Mouse (Mus musculus) myocyte (in vitro differentiated cells): Measurements from ENCODE around the gene Prpf4. TPM values are rescaled to one million over a fixed set of nuclear protein-coding genes. Genes with fewer than 3 reads are reported as not detected.

Experiments used
- H3K27me3 ChIP-seq: one replicate; pipeline ENCODE4 v1.6.1; 2011; ENCODE audit not compliant: control insufficient read depth, insufficient read depth, insufficient read length
- H3K36me3 ChIP-seq: one replicate; pipeline ENCODE4 v1.6.1; 2011; ENCODE audit not compliant: control insufficient read depth, insufficient read depth
- H3K4me2 ChIP-seq: one replicate; pipeline ENCODE4 v1.6.1; 2011; ENCODE audit warnings: low read depth, control low read depth
- H3K4me3 ChIP-seq: one replicate; pipeline ENCODE4 v1.5.1; 2011; ENCODE audit warnings: mild to moderate bottlenecking, control low read depth, moderate library complexity
- H3K79me2 ChIP-seq: one replicate; pipeline ENCODE4 v1.6.1; 2011; ENCODE audit not compliant: control insufficient read depth, insufficient read depth
- H3ac ChIP-seq: one replicate; pipeline ENCODE4 v1.6.1; 2011; ENCODE audit not compliant: control insufficient read depth, insufficient read length
- CEBPB ChIP-seq: IDR thresholded peaks from 2 replicates; pipeline ENCODE4 v1.6.1; 2011; ENCODE audit warnings: mild to moderate bottlenecking, moderate library complexity; ENCODE audit not compliant: poor library complexity, insufficient read depth, severe bottlenecking
- E2F4 ChIP-seq: IDR thresholded peaks from one replicate; pipeline ENCODE4 v1.6.1; 2011; ENCODE audit warnings: mild to moderate bottlenecking, control low read depth, moderate library complexity; ENCODE audit not compliant: insufficient read depth
- MAX ChIP-seq: IDR thresholded peaks from one replicate; pipeline ENCODE4 v1.6.1; 2011; ENCODE audit warnings: low read depth, mild to moderate bottlenecking, control low read depth
- MYOD1 ChIP-seq, 3 experiments: IDR thresholded peaks; one replicate each; pipeline ENCODE4 v1.6.1; 2011; ENCODE audit warnings: control low read depth in 2 of 3, low read depth in 2 of 3, mild to moderate bottlenecking in 2 of 3, moderate library complexity in 1 of 3; ENCODE audit not compliant: insufficient read length in 2 of 3, control insufficient read depth in 1 of 3
- MYOG ChIP-seq, 3 experiments: IDR thresholded peaks; one replicate each; pipeline ENCODE4 v1.6.1; 2011; ENCODE audit warnings: control low read depth in 2 of 3, low read depth in 2 of 3, mild to moderate bottlenecking in 2 of 3; ENCODE audit not compliant: insufficient read length in 2 of 3, control insufficient read depth in 1 of 3, insufficient read depth in 1 of 3
- POLR2A ChIP-seq: IDR thresholded peaks from one replicate; pipeline ENCODE4 v1.6.1; 2011; ENCODE audit warnings: low read depth, mild to moderate bottlenecking, control low read depth, moderate library complexity; ENCODE audit not compliant: insufficient read length
- POLR2AphosphoS2 ChIP-seq: IDR thresholded peaks from one replicate; pipeline ENCODE4 v1.6.1; 2011; ENCODE audit warnings: low read depth, control low read depth; ENCODE audit not compliant: insufficient read length
- REST ChIP-seq: IDR thresholded peaks from one replicate; pipeline ENCODE4 v1.6.1; 2011; ENCODE audit warnings: mild to moderate bottlenecking, control low read depth, moderate library complexity; ENCODE audit not compliant: insufficient read depth, insufficient read length
- SRF ChIP-seq: IDR thresholded peaks from one replicate; pipeline ENCODE4 v1.6.1; 2011; ENCODE audit warnings: low read depth; ENCODE audit not compliant: control insufficient read depth, insufficient read length
- TCF12 ChIP-seq: IDR thresholded peaks from one replicate; pipeline ENCODE4 v1.6.1; 2011; ENCODE audit warnings: mild to moderate bottlenecking, control low read depth; ENCODE audit not compliant: poor library complexity, insufficient read depth, severe bottlenecking
- TCF3 ChIP-seq: IDR thresholded peaks from one replicate; pipeline ENCODE4 v1.6.1; 2011; ENCODE audit warnings: low read depth, control low read depth; ENCODE audit not compliant: insufficient read length
- USF1 ChIP-seq: IDR thresholded peaks from one replicate; pipeline ENCODE4 v1.6.1; 2011; ENCODE audit warnings: low read depth, mild to moderate bottlenecking, control low read depth, moderate library complexity
- polyA plus RNA-seq: library from polyadenylated mRNA; unstranded; fragments of >200 nt; fragmentation: generic; extraction: Trizol; gene quantifications from one replicate; pipeline ENCODE4 v1.2.1, GENCODE M21; 2012; ENCODE audit warnings: missing spikeins

Gene Prpf4
- polyA plus RNA-seq, 1 experiment, result 6.0 TPM

GRCm38 (mm10) chr4:62374342-62374741 is 34.3 kb upstream of the Prpf4 start:
- Histone ChIP-seq H3K79me2 (peaks cover 34% of the 10 kb centered on the region), H3K4me2 (no peak overlapping the region), H3K27me3 (no peaks in the 10 kb centered on the region), H3K36me3 (peaks cover 8% of the 10 kb centered on the region), H3ac (no peak overlapping the region), H3K4me3 (no peak overlapping the region)
- TF ChIP-seq CEBPB (no peak), MYOG (IDR thresholded peaks at IDR 0.05; ENCODE audit: control insufficient read depth in 1 of 3, insufficient read depth in 1 of 3, insufficient read length in 2 of 3, low read depth in 2 of 3) (no peak), SRF (no peak), MAX (no peak), MYOD1 (IDR thresholded peaks at IDR 0.05; ENCODE audit: control insufficient read depth in 1 of 3, insufficient read length in 2 of 3, low read depth in 2 of 3) (no peak), TCF12 (no peak), POLR2AphosphoS2 (no peak), E2F4 (no peak), USF1 (no peak), TCF3 (no peak), POLR2A (no peak), REST (no peak)

GRCm38 (mm10) chr4:62376123-62376522 is 32.5 kb upstream of the Prpf4 start:
- TF ChIP-seq POLR2A (no peak), POLR2AphosphoS2 (no peak), MYOG (IDR thresholded peaks at IDR 0.05; ENCODE audit: control insufficient read depth in 1 of 3, insufficient read depth in 1 of 3, insufficient read length in 2 of 3, low read depth in 2 of 3) (no peak), CEBPB (no peak)

GRCm38 (mm10) chr4:62379724-62380381 is 28.7 kb upstream of the Prpf4 start:
- no peak overlapping the region for H3K4me2 ChIP-seq
- no peaks in the 10 kb centered on the region for H3K36me3 ChIP-seq
- no peak overlapping the region for H3K4me3 ChIP-seq
- H3K79me2 ChIP-seq, result peaks cover 7% of the 10 kb centered on the region
- no peak for TF ChIP-seq MYOG (IDR thresholded peaks at IDR 0.05; ENCODE audit: control insufficient read depth in 1 of 3, insufficient read depth in 1 of 3, insufficient read length in 2 of 3, low read depth in 2 of 3)
- no peak for TF ChIP-seq POLR2AphosphoS2
- TF ChIP-seq MYOD1 (IDR thresholded peaks at IDR 0.05; ENCODE audit: control insufficient read depth in 1 of 3, insufficient read length in 2 of 3, low read depth in 2 of 3), result no peak
- TF ChIP-seq REST, result no peak
- H3ac ChIP-seq, result no peak overlapping the region
- no peaks in the 10 kb centered on the region for H3K27me3 ChIP-seq

More at GRCm38 (mm10) chr4:62376123-62376522, 32.5 kb upstream of the Prpf4 start:
- H3K27me3 ChIP-seq, result no peaks in the 10 kb centered on the region
- no peaks in the 10 kb centered on the region for H3K36me3 ChIP-seq
- H3ac ChIP-seq, result no peak overlapping the region
- peaks cover 26% of the 10 kb centered on the region for H3K79me2 ChIP-seq
- H3K4me2 ChIP-seq, result no peak overlapping the region
- H3K4me3 ChIP-seq, result no peak overlapping the region

GRCm38 (mm10) chr4:62383207-62383606 is 25.4 kb upstream of the Prpf4 start:
- Histone ChIP-seq H3K27me3 (no peaks in the 10 kb centered on the region), H3ac (no peak overlapping the region), H3K4me2 (no peak overlapping the region), H3K36me3 (peaks cover 10% of the 10 kb centered on the region), H3K79me2 (no peaks in the 10 kb centered on the region), H3K4me3 (no peak overlapping the region)
- no peak for TF ChIP-seq USF1
- no peak for TF ChIP-seq POLR2A
- TF ChIP-seq E2F4, result no peak
- no peak for TF ChIP-seq POLR2AphosphoS2
- no peak for TF ChIP-seq MYOD1 (IDR thresholded peaks at IDR 0.05; ENCODE audit: control insufficient read depth in 1 of 3, insufficient read length in 2 of 3, low read depth in 2 of 3)
- no peak for TF ChIP-seq TCF12
- no peak for TF ChIP-seq REST
- TF ChIP-seq SRF, result no peak
- no peak for TF ChIP-seq TCF3
- no peak for TF ChIP-seq MYOG (IDR thresholded peaks at IDR 0.05; ENCODE audit: control insufficient read depth in 1 of 3, insufficient read depth in 1 of 3, insufficient read length in 2 of 3, low read depth in 2 of 3)
- no peak for TF ChIP-seq MAX
- no peak for TF ChIP-seq CEBPB

GRCm38 (mm10) chr4:62383752-62384151 is 24.8 kb upstream of the Prpf4 start:
- Histone ChIP-seq H3K4me2 (no peak overlapping the region), H3K79me2 (no peaks in the 10 kb centered on the region), H3K27me3 (no peaks in the 10 kb centered on the region), H3K4me3 (no peak overlapping the region), H3ac (no peak overlapping the region), H3K36me3 (peaks cover 13% of the 10 kb centered on the region)
- no peak for TF ChIP-seq SRF
- no peak for TF ChIP-seq REST
- TF ChIP-seq CEBPB, result no peak
- no peak for TF ChIP-seq TCF12
- TF ChIP-seq USF1, result no peak
- TF ChIP-seq MAX, result no peak
- TF ChIP-seq POLR2AphosphoS2, result no peak
- TF ChIP-seq POLR2A, result no peak
- TF ChIP-seq MYOD1 (IDR thresholded peaks at IDR 0.05; ENCODE audit: control insufficient read depth in 1 of 3, insufficient read length in 2 of 3, low read depth in 2 of 3), result no peak
- no peak for TF ChIP-seq TCF3
- no peak for TF ChIP-seq MYOG (IDR thresholded peaks at IDR 0.05; ENCODE audit: control insufficient read depth in 1 of 3, insufficient read depth in 1 of 3, insufficient read length in 2 of 3, low read depth in 2 of 3)
- no peak for TF ChIP-seq E2F4
